Mouse (Mus musculus): ENCODE measurements around the gene Mrps23.
A peak's percentile ranks its signal among the peaks of the same experiment; 100 is the strongest.
"Not testable (repeated sequence)": the region's sequence is repeated elsewhere in the genome, so short reads cannot be mapped to it uniquely, and the experiment has no call there.

The Mrps23 gene

GRCm38 (mm10) chr11:88180467-88180958 is 23.7 kb upstream of the Mrps23 start:
- DNase-seq, result no peak

- peak; percentile 78 to 87 for DNase-seq
Measured at GRCm38 (mm10) chr11:88180959-88181619, 23.1 kb upstream of the Mrps23 start.

- no peak for DNase-seq
Measured at GRCm38 (mm10) chr11:88184632-88185180, 19.5 kb upstream of the Mrps23 start.

- peak in 1 of 2 experiments; percentile 56 for DNase-seq
Measured at GRCm38 (mm10) chr11:88186078-88186946, 17.9 kb upstream of the Mrps23 start.

GRCm38 (mm10) chr11:88186947-88187243 is 17.3 kb upstream of the Mrps23 start:
- DNase-seq, result no peak

- DNase-seq, result peak; percentile 90
Measured at GRCm38 (mm10) chr11:88187417-88188133, 16.6 kb upstream of the Mrps23 start.

- DNase-seq, result no peak
Measured at GRCm38 (mm10) chr11:88188216-88188615, 16.0 kb upstream of the Mrps23 start.

GRCm38 (mm10) chr11:88188635-88189034 is 15.6 kb upstream of the Mrps23 start:
- DNase-seq, result no peak

- no peak for DNase-seq
Measured at GRCm38 (mm10) chr11:88192595-88192994, 11.6 kb upstream of the Mrps23 start.

GRCm38 (mm10) chr11:88193098-88193823 is 10.9 kb upstream of the Mrps23 start:
- DNase-seq, result no peak

GRCm38 (mm10) chr11:88193824-88194696 is 10.1 kb upstream of the Mrps23 start:
- no peak for DNase-seq

- DNase-seq, result not testable (repeated sequence)
Measured at GRCm38 (mm10) chr11:88195699-88196098, 8.5 kb upstream of the Mrps23 start.

- DNase-seq, result peak; percentile 61 to 63
Measured at GRCm38 (mm10) chr11:88197153-88197576, 7.0 kb upstream of the Mrps23 start.

- DNase-seq, result no peak
Measured at GRCm38 (mm10) chr11:88198223-88198622, 6.0 kb upstream of the Mrps23 start.

- DNase-seq, result no peak
Measured at GRCm38 (mm10) chr11:88201172-88201571, 3.0 kb upstream of the Mrps23 start.

- DNase-seq, result no peak
Measured at GRCm38 (mm10) chr11:88202077-88202476, 2.1 kb upstream of the Mrps23 start.

- no peak for DNase-seq
Measured at GRCm38 (mm10) chr11:88204593-88205368, 593 bp downstream of the Mrps23 start.

GRCm38 (mm10) chr11:88206576-88206975 is 2.4 kb downstream of the Mrps23 start:
- DNase-seq, result not testable (repeated sequence)

- no peak for DNase-seq
Measured at GRCm38 (mm10) chr11:88207697-88208096, 3.5 kb downstream of the Mrps23 start.

- DNase-seq, result no peak
Measured at GRCm38 (mm10) chr11:88211824-88212582, 7.8 kb downstream of the Mrps23 start.

All from kidney, adult 8-10 months (tissue).